Mouse (Mus musculus) C2C12 (cell line): ENCODE results near the gene Haus3. TPM values are rescaled to one million over a fixed set of nuclear protein-coding genes. Genes with fewer than 3 reads are reported as not detected.

Experiments used
- H3K27me3 ChIP-seq: one replicate; pipeline ENCODE4 v1.6.1; 2011; ENCODE audit not compliant: control insufficient read depth, insufficient read depth, insufficient read length
- H3K36me3 ChIP-seq: one replicate; pipeline ENCODE4 v1.6.1; 2011; ENCODE audit not compliant: control insufficient read depth, insufficient read depth
- H3K4me3 ChIP-seq: one replicate; pipeline ENCODE4 v1.5.1; 2011; ENCODE audit warnings: mild to moderate bottlenecking, control low read depth; ENCODE audit not compliant: poor library complexity, insufficient read depth, severe bottlenecking
- H3K79me2 ChIP-seq: one replicate; pipeline ENCODE4 v1.6.1; 2011; ENCODE audit not compliant: control insufficient read depth, insufficient read depth
- H3K79me3 ChIP-seq: one replicate; pipeline ENCODE4 v1.6.1; 2011; ENCODE audit warnings: low read depth, control low read depth
- H3ac ChIP-seq: one replicate; pipeline ENCODE3; 2011; ENCODE audit warnings: low read depth; ENCODE audit not compliant: control insufficient read depth, insufficient read length
- CEBPB ChIP-seq: IDR thresholded peaks from one replicate; pipeline ENCODE4 v1.6.1; 2011; ENCODE audit warnings: low read depth, mild to moderate bottlenecking, control low read depth, moderate library complexity
- CTCF ChIP-seq: IDR thresholded peaks from one replicate; pipeline ENCODE4 v1.5.1; 2011; ENCODE audit not compliant: control insufficient read depth, insufficient read depth, insufficient read length
- FOSL1 ChIP-seq: IDR thresholded peaks from one replicate; pipeline ENCODE4 v1.8.0; 2011; ENCODE audit warnings: mild to moderate bottlenecking, low read length; ENCODE audit not compliant: poor library complexity, insufficient read depth, severe bottlenecking
- MAX ChIP-seq: IDR thresholded peaks from one replicate; pipeline ENCODE4 v1.6.1; 2011; ENCODE audit warnings: mild to moderate bottlenecking, control low read depth
- MYOD1 ChIP-seq: IDR thresholded peaks from one replicate; pipeline ENCODE4 v1.6.1; 2011; ENCODE audit warnings: low read depth; ENCODE audit not compliant: control insufficient read depth, insufficient read length
- MYOG ChIP-seq: IDR thresholded peaks from one replicate; pipeline ENCODE4 v1.6.1; 2011; ENCODE audit not compliant: control insufficient read depth, insufficient read length; ENCODE audit errors: extremely low read depth
- USF1 ChIP-seq: IDR thresholded peaks from one replicate; pipeline ENCODE4 v1.6.1; 2011; ENCODE audit warnings: low read depth, mild to moderate bottlenecking, control low read depth, moderate library complexity
- polyA plus RNA-seq: library from polyadenylated mRNA; unstranded; fragments of >200 nt; fragmentation: generic; extraction: Trizol; gene quantifications from one replicate; pipeline ENCODE4 v1.2.1, GENCODE M21; 2012; ENCODE audit warnings: missing spikeins

The Haus3 gene
- polyA plus RNA-seq, 1 experiment, result 7.3 TPM

DNA sequence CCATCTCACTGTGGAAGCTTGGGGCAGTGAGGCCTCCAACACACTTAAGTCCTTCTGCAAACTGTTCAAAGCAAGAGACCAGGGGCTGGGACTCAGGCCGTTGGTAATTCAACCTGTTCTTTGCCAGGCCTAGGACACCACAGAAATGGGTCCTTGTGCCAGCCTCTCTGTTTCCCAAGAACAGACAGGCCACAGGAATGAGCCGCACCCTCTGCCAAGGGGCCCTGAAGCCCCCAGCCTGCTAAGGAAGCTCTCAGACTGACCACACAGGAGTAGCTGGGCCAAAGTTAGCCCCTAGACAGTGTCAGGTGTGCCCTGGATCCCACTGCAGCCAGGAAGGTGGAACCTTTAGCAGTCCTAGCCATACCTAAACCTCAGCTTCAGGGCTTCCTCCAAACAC, 17.1 kb upstream of the Haus3 start:
- no peaks in the 10 kb centered on the region for H3K36me3 ChIP-seq
- H3K79me3 ChIP-seq, result no peaks in the 10 kb centered on the region
- H3K4me3 ChIP-seq, result peak overlapping the region; percentile 39
- H3K79me2 ChIP-seq, result no peaks in the 10 kb centered on the region
- no peaks in the 10 kb centered on the region for H3K27me3 ChIP-seq
- TF ChIP-seq MAX, result no peak
- TF ChIP-seq MYOG, result no peak
- no peak for TF ChIP-seq MYOD1
- TF ChIP-seq FOSL1, result no peak
- TF ChIP-seq USF1, result no peak
- TF ChIP-seq CTCF, result no peak
- TF ChIP-seq CEBPB, result no peak
- H3ac ChIP-seq, result peak overlapping the region; percentile 69

- Histone ChIP-seq H3K4me3 (no peak overlapping the region), H3K79me2 (no peaks in the 10 kb centered on the region), H3K79me3 (no peaks in the 10 kb centered on the region), H3ac (no peak overlapping the region), H3K27me3 (no peaks in the 10 kb centered on the region), H3K36me3 (no peaks in the 10 kb centered on the region)
- no peak for TF ChIP-seq MAX
- no peak for TF ChIP-seq CEBPB
- no peak for TF ChIP-seq CTCF
- TF ChIP-seq MYOD1, result no peak
- TF ChIP-seq MYOG, result no peak
- no peak for TF ChIP-seq FOSL1
- TF ChIP-seq USF1, result no peak
Measured at GRCm38 (mm10) chr5:34185791-34186190, 16.5 kb upstream of the Haus3 start.

DNA sequence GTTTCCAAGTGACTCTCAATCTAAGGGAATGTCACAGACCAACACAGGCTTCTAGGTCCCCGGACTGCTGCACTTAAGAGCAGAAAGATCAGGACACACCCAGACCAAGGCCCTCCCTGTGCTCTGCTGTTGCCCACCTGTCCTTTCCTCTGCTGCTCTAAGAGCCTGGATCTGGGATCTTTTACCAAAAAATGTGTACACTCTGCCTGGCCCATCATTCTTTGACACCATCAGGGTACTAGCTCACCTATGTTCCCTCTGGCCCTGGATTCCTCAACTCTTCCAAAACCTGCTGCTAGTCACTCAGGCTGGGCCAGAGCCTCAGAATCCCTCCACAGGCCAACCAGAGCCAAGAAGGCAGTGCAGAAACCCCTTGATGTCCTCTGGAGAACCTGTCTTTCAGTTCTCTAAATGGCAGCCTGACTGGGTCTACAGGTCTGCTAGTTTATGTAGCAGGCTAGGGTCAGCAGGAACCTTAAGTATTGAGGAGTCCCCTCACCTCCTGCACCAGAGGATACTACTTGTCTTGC, 15.8 kb upstream of the Haus3 start:
- no peak for TF ChIP-seq CEBPB
- no peak for TF ChIP-seq MYOG
- TF ChIP-seq CTCF, result no peak
- no peak for TF ChIP-seq MYOD1
- TF ChIP-seq FOSL1, result no peak
- Histone ChIP-seq H3K36me3 (no peaks in the 10 kb centered on the region), H3K79me2 (no peaks in the 10 kb centered on the region), H3K4me3 (no peak overlapping the region), H3K79me3 (no peaks in the 10 kb centered on the region), H3ac (no peak overlapping the region), H3K27me3 (no peaks in the 10 kb centered on the region)

GRCm38 (mm10) chr5:34183976-34184375, 14.6 kb upstream of the Haus3 start:
- Histone ChIP-seq H3ac (no peak overlapping the region), H3K79me3 (no peaks in the 10 kb centered on the region), H3K27me3 (no peaks in the 10 kb centered on the region), H3K79me2 (no peaks in the 10 kb centered on the region), H3K36me3 (no peaks in the 10 kb centered on the region), H3K4me3 (no peak overlapping the region)
- no peak for TF ChIP-seq MYOG
- no peak for TF ChIP-seq CTCF
- no peak for TF ChIP-seq USF1
- no peak for TF ChIP-seq FOSL1
- TF ChIP-seq CEBPB, result no peak
- TF ChIP-seq MAX, result no peak
- no peak for TF ChIP-seq MYOD1

- Histone ChIP-seq H3K79me2 (no peaks in the 10 kb centered on the region), H3ac (no peak overlapping the region), H3K36me3 (no peaks in the 10 kb centered on the region), H3K4me3 (no peak overlapping the region), H3K79me3 (no peaks in the 10 kb centered on the region), H3K27me3 (no peaks in the 10 kb centered on the region)
- TF ChIP-seq FOSL1 (no peak), CEBPB (no peak), CTCF (no peak), USF1 (no peak), MYOD1 (no peak), MAX (no peak), MYOG (no peak)
Measured at GRCm38 (mm10) chr5:34183156-34183880, 14.0 kb upstream of the Haus3 start.

GRCm38 (mm10) chr5:34182486-34182885, 13.2 kb upstream of the Haus3 start:
- H3K27me3 ChIP-seq, result no peaks in the 10 kb centered on the region
- no peaks in the 10 kb centered on the region for H3K36me3 ChIP-seq
- H3ac ChIP-seq, result no peak overlapping the region
- H3K4me3 ChIP-seq, result no peak overlapping the region
- TF ChIP-seq CTCF, result no peak
- no peak for TF ChIP-seq MYOD1
- no peak for TF ChIP-seq MYOG
- TF ChIP-seq MAX, result no peak
- no peak for TF ChIP-seq FOSL1
- no peak for TF ChIP-seq CEBPB
- no peak for TF ChIP-seq USF1
- no peaks in the 10 kb centered on the region for H3K79me2 ChIP-seq
- no peaks in the 10 kb centered on the region for H3K79me3 ChIP-seq

GRCm38 (mm10) chr5:34177821-34178220, 8.5 kb upstream of the Haus3 start:
- Histone ChIP-seq H3ac (no peak overlapping the region), H3K79me2 (no peaks in the 10 kb centered on the region), H3K27me3 (no peaks in the 10 kb centered on the region), H3K79me3 (no peaks in the 10 kb centered on the region), H3K36me3 (no peaks in the 10 kb centered on the region), H3K4me3 (no peak overlapping the region)
- TF ChIP-seq FOSL1, result no peak
- no peak for TF ChIP-seq MAX
- no peak for TF ChIP-seq CEBPB
- no peak for TF ChIP-seq CTCF
- TF ChIP-seq MYOG, result no peak
- TF ChIP-seq USF1, result no peak
- no peak for TF ChIP-seq MYOD1
